Mouse (Mus musculus): ENCODE data around the gene Galnt18.

GRCm38 (mm10) chr7:111737426-111737825 lies 42.4 kb downstream of the Galnt18 start:
- TF ChIP-seq CTCF (IDR thresholded peaks at IDR 0.05; ENCODE audit: low read depth, low read length): no peak
- no peak for TF ChIP-seq POLR2A (IDR thresholded peaks at IDR 0.05; ENCODE audit: borderline replicate concordance, low read depth, low read length)
